Mouse (Mus musculus): ENCODE measurements around the gene Klhl23.

GRCm38 (mm10) chr2:69840261-69840660 lies 18.5 kb downstream of the Klhl23 start:
- TF ChIP-seq CTCF (IDR thresholded peaks at IDR 0.05; ENCODE audit: control insufficient read depth, insufficient read depth, insufficient read length) = no peak
- no peak for TF ChIP-seq MAX (IDR thresholded peaks at IDR 0.05)
- no peak for TF ChIP-seq USF1 (IDR thresholded peaks at IDR 0.05; ENCODE audit: low read depth)
- TF ChIP-seq MYOG (IDR thresholded peaks at IDR 0.05; ENCODE audit: control insufficient read depth, extremely low read depth, insufficient read length) = no peak
- no peak for TF ChIP-seq CEBPB (IDR thresholded peaks at IDR 0.05; ENCODE audit: low read depth)
- no peak for TF ChIP-seq FOSL1 (IDR thresholded peaks at IDR 0.05; ENCODE audit: insufficient read depth, low read length, poor library complexity, severe bottlenecking)
- TF ChIP-seq MYOD1 (IDR thresholded peaks at IDR 0.05; ENCODE audit: control insufficient read depth, insufficient read length, low read depth) = no peak

All from C2C12 (cell line).